Mouse (Mus musculus) left cerebral cortex, postnatal 25 days (tissue): ENCODE measurements at regions not wholly inside any gene's neighbourhood (a gene's known extent, or its start where the extent isn't known, plus 50 kb on each side); places are given as distances from the start of the nearest gene placed in this dataset.

ENCODE experiments used
- DNase-seq, 2 experiments: peaks; one replicate each; pipeline ENCODE4 v3.0.0; 2022; ENCODE audit warnings: low spot score in 2 of 2, mixed read lengths in 1 of 2
- intact Hi-C: fragments of 180-260 bp; cut with DNase I; formaldehyde crosslinking; loops from one replicate; pipeline ENCODE4 v1.15.1; 2025

DNA sequence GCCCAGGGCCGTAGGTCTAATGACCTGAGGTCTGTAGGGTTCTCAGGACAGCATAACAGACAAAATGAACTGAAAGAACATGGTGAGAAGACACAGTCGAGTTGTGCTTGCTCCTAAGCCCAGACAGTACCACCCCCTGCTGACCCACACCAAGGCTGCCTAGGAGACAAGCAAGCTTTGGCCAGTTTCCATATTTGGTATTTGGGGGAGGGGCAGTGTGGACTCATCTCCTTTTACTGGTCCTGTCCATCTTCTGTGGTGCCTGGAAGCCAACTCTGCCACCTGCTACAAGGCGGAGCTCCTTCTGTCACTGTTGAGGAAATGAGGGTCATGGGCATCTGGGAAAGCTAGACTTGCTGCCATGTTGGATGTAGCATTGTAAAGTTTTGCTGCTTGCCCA, 68.9 kb downstream of the Tex29 start:
- intact Hi-C loops: no loop called here

DNA sequence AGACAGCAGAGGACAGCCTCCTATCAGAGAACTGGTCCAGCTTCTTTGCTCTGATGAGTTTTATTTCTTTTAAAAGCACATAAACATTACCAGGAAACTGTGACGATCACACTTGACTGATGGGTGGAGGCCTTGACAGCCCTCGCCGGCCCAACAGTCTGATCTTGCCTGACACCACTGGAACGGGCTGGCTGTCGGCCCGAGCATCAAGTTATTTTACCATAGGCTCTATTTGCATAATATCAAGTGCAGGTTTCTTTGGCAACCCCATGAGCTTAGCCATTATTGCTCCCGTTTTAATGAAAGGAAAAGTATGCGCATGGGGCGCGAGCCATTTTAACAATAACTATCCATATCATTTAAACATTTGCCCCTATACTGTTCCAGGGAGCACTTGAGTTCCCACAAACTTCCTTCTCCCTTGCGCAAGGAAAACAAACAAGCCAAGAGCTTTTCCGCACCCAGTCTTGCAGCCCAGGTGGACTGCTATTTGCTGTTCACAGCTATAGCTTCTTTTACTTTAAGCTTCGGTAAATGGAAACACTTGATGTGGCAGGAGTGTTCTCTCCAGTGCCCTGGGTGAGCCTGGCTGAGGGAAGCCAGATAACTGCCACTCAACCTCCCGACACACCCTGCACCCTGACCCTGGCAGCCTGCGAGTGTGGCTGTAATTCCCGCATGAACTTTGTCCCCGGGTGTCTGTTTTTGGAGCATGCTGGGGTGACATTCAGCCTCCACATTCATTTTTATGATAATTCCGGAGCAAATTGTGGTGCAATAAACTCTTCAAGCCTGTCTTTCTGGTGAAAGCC, 71.6 kb downstream of the Tex29 start:
- intact Hi-C loops: no loop called here
- DNase-seq: no peak

More for the DNA sequence above, 68.9 kb downstream of the Tex29 start:
- no peak for DNase-seq

DNA sequence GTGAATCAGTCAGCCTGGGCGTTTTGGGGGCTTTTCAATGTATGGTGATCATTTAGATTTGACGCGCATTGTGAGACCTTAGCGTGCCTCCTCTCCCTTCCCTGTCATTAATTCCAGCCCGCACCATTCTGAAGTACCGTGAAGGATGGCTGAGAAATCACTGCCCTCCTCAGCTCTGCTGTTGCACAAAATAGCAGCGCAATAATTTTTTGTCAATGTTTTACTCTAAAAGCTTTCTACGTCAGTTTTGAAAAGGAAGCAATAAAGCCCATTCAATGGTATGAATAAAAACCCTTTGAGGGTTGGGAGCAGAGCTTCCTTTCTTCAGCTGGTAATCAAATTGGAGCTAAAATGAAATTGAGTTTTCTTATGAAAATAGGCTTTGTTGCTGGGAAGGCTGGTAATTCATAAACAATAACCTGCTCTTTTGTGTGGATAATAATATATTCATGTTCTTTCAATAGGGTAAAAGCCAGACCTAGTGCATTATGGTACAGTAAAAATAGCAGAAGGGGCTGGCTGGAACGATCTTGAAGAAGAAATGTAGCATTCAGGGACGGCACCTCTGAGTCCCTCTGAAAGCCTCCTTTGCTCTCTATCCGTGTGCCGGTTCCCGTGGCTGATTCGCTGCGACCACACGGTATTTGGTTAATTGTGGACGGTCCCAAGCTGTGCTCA, 72.3 kb downstream of the Tex29 start:
- no peak for DNase-seq
- intact Hi-C loops: no loop called here

- intact Hi-C loops: no loop called here
- no peak for DNase-seq
These were observed 73.0 kb downstream of the Tex29 start for GRCm38 (mm10) chr8:11913129-11913900.

DNA sequence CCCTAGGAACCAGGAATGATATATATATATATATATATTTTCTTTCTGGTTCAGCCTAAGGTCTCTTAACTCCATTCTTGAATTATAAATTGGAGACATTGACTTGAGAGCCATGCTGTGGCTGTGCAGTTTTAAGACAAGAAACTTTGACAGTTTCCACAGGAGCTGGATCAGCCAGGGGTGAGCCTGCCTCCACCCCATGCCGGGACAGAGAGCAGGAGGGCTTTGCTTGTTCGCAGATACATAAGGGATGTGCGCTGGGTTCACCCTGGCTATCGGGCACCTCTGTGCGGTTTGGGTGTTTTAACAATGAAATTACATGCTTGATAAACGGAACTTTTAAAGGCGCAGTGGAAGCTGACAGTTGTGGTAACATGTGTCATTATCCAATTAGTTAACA, 73.9 kb downstream of the Tex29 start:
- intact Hi-C loops: no loop called here
- DNase-seq: no peak

GRCm38 (mm10) chr8:11914681-11915474, 74.6 kb downstream of the Tex29 start:
- intact Hi-C loops: no loop called here
- DNase-seq: peak in 1 of 2 experiments; percentile 8

DNA sequence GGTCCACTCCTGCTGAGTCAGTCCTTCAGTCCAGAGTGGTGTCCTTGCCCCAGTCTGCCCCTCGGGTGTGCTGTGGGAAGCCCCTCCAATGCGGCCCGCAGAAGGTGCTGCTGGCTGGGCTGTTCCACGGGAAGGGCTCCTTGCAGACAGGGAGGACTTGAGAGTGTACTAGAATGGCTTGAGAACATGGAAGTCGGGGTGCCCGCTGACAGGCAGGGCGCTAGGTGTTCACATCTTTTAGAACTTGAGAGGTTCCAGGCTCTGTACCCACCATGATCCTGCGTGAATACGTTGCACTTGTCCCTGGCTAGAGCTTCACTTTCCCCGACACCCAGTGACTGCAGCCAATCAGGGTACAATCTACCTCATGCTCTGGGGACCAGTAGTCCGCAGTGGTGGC, 75.4 kb downstream of the Tex29 start:
- DNase-seq: no peak
- intact Hi-C loops: no loop called here

- intact Hi-C loops: no loop called here
- DNase-seq: no peak
These were observed 79.6 kb downstream of the Tex29 start for GRCm38 (mm10) chr8:11919876-11920275.

- peak in 1 of 2 experiments; percentile 14 for DNase-seq
- intact Hi-C loops: no loop called here
These were observed 82.8 kb downstream of the Tex29 start for GRCm38 (mm10) chr8:11923115-11923514.

DNA sequence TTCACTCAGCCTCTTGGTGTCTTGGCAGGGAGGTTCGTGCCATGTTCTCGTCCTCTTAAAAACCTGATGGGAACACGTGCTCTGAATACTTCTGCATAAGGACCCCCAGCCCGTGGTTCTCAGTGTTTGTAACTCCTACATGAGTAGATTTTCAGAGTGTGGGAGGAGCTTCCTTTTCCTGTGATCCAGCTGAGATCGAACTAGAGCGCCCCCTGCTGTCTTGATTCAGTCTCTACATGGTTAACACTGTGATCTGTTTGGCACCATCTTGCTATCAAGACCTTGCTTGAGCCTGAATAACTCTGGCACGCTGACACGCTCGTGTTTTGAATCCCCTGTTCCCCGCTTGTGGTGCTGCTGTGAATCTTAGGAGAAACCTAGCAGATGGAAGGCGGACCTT, 83.9 kb downstream of the Tex29 start:
- intact Hi-C loops: loop anchor here (2.0 kb wide), 1 partner anchor 167 kb away; no protein-coding TSS in a partner anchor
- DNase-seq: peak; percentile 62 to 67

DNA sequence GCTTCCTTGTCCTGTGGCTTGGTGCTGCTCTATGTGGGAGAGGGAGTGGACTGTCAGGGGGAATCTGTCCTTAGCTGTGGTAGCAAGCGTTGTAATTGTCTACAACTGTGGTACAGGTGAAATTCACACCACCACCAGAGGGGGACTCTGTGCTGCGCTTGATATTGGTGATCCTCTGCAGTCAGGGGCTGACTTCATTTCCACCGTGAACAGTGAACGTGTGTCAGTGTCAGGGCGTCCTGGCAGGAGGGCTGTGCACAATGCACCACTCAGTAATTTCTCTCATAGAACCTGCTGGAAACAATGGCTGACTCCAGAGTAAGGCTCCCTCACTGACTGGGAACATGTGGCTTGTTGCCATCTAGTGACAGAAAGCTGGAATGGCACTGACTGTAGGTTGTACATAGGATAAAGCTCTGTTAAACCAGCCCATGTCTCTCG, 102.6 kb downstream of the Tex29 start:
- intact Hi-C loops: loop anchor here (5.0 kb wide), 1 partner anchor 186 kb away; no protein-coding TSS in a partner anchor
- peak; percentile 52 to 80 for DNase-seq

DNA sequence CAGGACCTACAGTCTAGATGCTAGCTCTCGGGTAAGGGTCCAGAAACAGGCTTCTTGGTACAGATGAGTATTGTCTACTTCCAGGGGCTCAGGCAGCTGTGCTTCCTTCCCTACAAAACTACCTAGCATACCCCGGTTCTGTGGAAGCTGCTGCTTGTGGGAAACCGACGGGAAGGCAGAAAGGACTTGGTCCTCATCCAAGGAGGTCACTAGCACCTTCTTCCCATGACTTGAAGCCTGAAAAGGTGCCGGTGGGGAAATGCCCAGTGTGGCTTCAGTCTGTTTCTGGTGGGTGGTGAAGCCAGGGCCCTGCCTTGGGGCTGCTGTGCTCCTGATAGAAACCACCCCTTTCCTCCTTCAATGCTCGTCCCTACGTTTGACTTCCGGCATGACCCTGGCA, 107.5 kb downstream of the Tex29 start:
- intact Hi-C loops: no loop called here
- DNase-seq: no peak

GRCm38 (mm10) chr8:11956268-11956667, 116.0 kb downstream of the Tex29 start:
- intact Hi-C loops: loop anchor here (2.0 kb wide), 1 partner anchor 651 kb away; no protein-coding TSS in a partner anchor
- DNase-seq: no peak

DNA sequence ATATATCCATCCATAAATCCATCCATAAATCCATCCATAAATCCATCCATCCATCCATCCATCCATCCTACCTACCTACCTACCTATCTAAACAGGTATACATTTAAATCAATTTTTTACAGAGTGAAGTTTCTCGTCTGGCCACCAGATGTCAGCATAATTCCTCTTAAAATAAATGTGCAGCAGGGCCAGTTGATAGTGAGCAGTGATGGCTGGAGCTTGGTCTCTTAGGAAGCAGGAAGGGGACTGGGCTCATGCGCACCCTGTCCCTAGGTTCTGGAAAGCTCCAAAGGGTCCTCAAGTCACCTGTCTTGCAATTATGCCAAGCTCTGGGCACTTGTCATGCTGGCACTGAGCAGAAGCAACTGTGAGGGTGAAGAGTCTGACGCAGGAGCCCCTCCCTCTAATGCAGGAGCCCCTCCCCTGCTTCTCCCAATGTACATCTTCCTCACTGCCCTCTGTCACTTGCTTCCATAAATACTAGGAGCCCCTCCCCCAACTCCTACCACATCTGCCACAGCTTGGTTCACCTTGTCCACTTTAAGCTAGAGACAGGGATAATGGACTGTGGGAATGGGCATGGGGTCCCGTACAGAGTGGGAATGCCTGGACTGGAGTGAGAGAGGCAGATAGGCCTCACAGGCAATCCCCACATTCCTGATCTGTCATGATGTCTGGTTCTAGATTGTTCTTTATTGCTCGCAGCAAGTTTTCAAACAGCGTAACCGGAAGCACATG, 116.9 kb downstream of the Tex29 start:
- intact Hi-C loops: loop anchor here (1.0 to 2.0 kb wide), 2 partner anchors 607 to 650 kb away; no protein-coding TSS in a partner anchor
- DNase-seq: peak; percentile 66 to 78

GRCm38 (mm10) chr8:11958176-11958575, 117.9 kb downstream of the Tex29 start:
- intact Hi-C loops: no loop called here
- peak in 1 of 2 experiments; percentile 23 for DNase-seq

GRCm38 (mm10) chr8:11959466-11959865, 119.2 kb downstream of the Tex29 start:
- DNase-seq: no peak
- intact Hi-C loops: no loop called here

DNA sequence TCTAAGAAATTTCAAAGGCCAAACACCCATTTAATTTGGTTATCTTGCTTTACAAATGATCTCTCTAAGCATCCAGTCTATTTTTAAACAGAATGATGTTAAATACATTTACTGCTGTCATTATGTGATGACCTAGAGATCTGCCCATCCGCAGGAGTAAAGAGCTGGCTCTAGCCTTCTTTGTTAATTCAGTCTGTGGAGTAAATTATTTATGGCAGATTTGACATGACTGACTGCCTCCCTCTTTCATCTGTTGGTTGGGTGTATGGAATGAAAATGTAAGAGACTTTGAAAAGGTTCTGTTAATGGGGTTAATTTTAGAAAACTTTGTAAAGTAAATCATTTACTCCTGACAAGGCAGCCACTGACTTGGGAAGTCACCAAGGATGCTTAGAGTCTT, 123.3 kb downstream of the Tex29 start:
- intact Hi-C loops: no loop called here
- DNase-seq: no peak

DNA sequence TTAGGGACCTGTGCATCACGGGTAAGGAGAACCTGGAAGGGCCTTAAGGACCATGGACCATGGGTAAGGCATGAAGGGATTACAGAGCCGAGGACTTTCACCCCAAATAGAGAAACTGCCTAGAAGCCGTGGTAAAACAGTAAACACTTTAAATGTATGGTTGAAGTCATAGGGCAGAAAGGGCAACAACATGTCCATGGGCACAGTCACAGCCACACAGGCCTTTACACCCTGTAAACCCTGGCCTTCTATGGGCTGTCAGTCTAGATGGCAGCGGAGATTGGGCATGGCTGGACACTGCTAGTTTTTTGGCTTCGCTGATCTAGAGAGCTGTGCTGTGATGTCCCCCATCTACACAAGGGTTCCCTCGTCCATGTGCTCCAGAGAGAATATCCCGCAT, 127.4 kb downstream of the Tex29 start:
- intact Hi-C loops: no loop called here
- no peak for DNase-seq

DNA sequence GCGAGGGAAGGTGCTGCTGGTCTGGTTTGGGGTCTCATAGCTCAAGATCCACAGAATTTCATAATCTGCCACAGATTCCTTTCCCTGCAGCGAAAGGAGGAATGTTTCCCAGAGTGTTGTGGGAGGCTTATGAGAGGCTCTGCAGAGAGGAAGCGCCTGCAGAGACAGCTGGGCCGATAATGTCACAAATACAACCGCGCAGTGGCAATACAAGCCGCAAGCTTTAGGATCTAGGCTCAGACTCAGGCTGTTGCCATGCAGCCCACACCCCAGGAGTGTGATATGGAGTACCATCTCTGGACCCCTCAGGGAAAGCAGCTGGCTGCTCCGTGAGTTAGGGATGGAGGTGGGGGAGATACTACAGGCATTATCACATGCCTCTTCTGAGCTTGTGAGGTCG, 130.2 kb downstream of the Tex29 start:
- DNase-seq: peak; percentile 43 to 54
- intact Hi-C loops: no loop called here
